Mouse (Mus musculus) forebrain, postnatal 0 days (tissue): ENCODE data around the gene Syne3. TPM values are rescaled to one million over a fixed set of nuclear protein-coding genes. Genes with fewer than 3 reads are reported as not detected.
A peak's percentile ranks its signal among the peaks of the same experiment; 100 is the strongest.

ENCODE experiments used
- ATAC-seq: fragments of 200-750 bp; cut with Nextera tagmentation; 2 replicates; pipeline ENCODE4 v1.8.0; 2017; ENCODE audit warnings: mild to moderate bottlenecking, moderate library complexity
- DNase-seq: peaks from one replicate; pipeline ENCODE4 v3.0.0-alpha.2; 2015
- H3K27ac ChIP-seq: fragments of 300-500 bp; sonication (generic); 2 replicates; pipeline ENCODE4 v1.5.1; 2014; ENCODE audit warnings: low read depth, mild to moderate bottlenecking, antibody characterized with exemption, low read length, moderate library complexity, mixed read lengths
- H3K27me3 ChIP-seq: fragments of 300-500 bp; sonication (generic); 2 replicates; pipeline ENCODE4 v1.6.1; 2014; ENCODE audit warnings: mild to moderate bottlenecking, low read length, mixed read lengths; ENCODE audit not compliant: insufficient read depth
- H3K36me3 ChIP-seq: fragments of 300-500 bp; sonication (generic); 2 replicates; pipeline ENCODE4 v1.6.1; 2014; ENCODE audit warnings: mild to moderate bottlenecking, moderate library complexity; ENCODE audit not compliant: insufficient read depth
- H3K4me1 ChIP-seq: fragments of 300-500 bp; sonication (generic); 2 replicates; pipeline ENCODE4 v1.6.1; 2014; ENCODE audit warnings: antibody characterized with exemption; ENCODE audit not compliant: insufficient read depth
- H3K4me2 ChIP-seq: fragments of 300-500 bp; sonication (generic); 2 replicates; pipeline ENCODE4 v1.6.1; 2014; ENCODE audit warnings: low read depth, mild to moderate bottlenecking, moderate library complexity
- H3K4me3 ChIP-seq: fragments of 300-500 bp; sonication (generic); 2 replicates; pipeline ENCODE4 v1.5.1; 2014; ENCODE audit warnings: low read depth, low read length, mixed read lengths
- H3K9ac ChIP-seq: fragments of 300-500 bp; sonication (generic); 2 replicates; pipeline ENCODE4 v1.6.1; 2014; ENCODE audit warnings: mild to moderate bottlenecking
- H3K9me3 ChIP-seq: fragments of 300-500 bp; sonication (generic); 2 replicates; pipeline ENCODE4 v1.6.1; 2016; ENCODE audit warnings: low read length
- CTCF ChIP-seq: sonication (generic); IDR thresholded peaks from 2 replicates; pipeline ENCODE4 v1.5.1; 2016; ENCODE audit warnings: antibody characterized with exemption, control low read depth, low read depth
- WGBS: fragments of 180-500 bp; shearing (Covaris S2); extraction: QIAGEN DNeasy Blood & Tissue Kit; methylation state at CpG from one replicate; pipeline ENCODE4 v1.1.7; 2014; 5-methylcytosine and 5-hydroxymethylcytosine counted together
- polyA plus RNA-seq: library from polyadenylated mRNA; unstranded; fragments of >200 nt; fragmentation: Nextera tagmentation; extraction: Ambion mirVana; gene quantifications from 2 replicates; pipeline ENCODE4 v1.2.1, GENCODE M21; 2015
- total RNA-seq: library from RNA; depleted of rRNA; stranded (reverse); fragments of >200 nt; gene quantifications from 2 replicates; pipeline ENCODE4 v1.2.3, GENCODE M21; 2014

The Syne3 gene
- total and polyA plus RNA-seq, 2 experiments from 2014 or later: 0.54 to 1.8 TPM

GRCm38 (mm10) chr12:104985088-104985487 lies 24.5 kb downstream of the Syne3 start:
- no peaks in the 10 kb centered on the region for H3K4me1 ChIP-seq
- H3K9ac ChIP-seq: no peak overlapping the region
- TF ChIP-seq CTCF: peak; percentile 24; the same call in 1 of the 2 replicates
- H3K4me2 ChIP-seq: no peak overlapping the region
- DNase-seq: no peak
- no peak overlapping the region for H3K4me3 ChIP-seq
- WGBS: 83% methylated on average over 4 of the region's 5 CpGs
- H3K9me3 ChIP-seq: no peaks in the 10 kb centered on the region
- no peak overlapping the region for H3K27ac ChIP-seq
- no peaks in the 10 kb centered on the region for H3K36me3 ChIP-seq
- H3K27me3 ChIP-seq: no peaks in the 10 kb centered on the region
- no peak for ATAC-seq

- WGBS: 61% methylated on average over 7 of the region's 7 CpGs
- ATAC-seq: no peak
- no peak overlapping the region for H3K4me2 ChIP-seq
- H3K9me3 ChIP-seq: no peaks in the 10 kb centered on the region
- no peaks in the 10 kb centered on the region for H3K36me3 ChIP-seq
- H3K4me1 ChIP-seq: no peaks in the 10 kb centered on the region
- no peak for DNase-seq
- no peak overlapping the region for H3K27ac ChIP-seq
- no peak for TF ChIP-seq CTCF
- no peaks in the 10 kb centered on the region for H3K27me3 ChIP-seq
- H3K9ac ChIP-seq: no peak overlapping the region
- H3K4me3 ChIP-seq: no peak overlapping the region
These were observed 26.1 kb downstream of the Syne3 start for GRCm38 (mm10) chr12:104983476-104983875.

GRCm38 (mm10) chr12:104978943-104979723 lies 30.5 kb downstream of the Syne3 start:
- no peak overlapping the region for H3K27ac ChIP-seq
- no peak for ATAC-seq

GRCm38 (mm10) chr12:104978420-104978819 lies 31.2 kb downstream of the Syne3 start:
- H3K27ac ChIP-seq: no peak overlapping the region
- no peak overlapping the region for H3K9ac ChIP-seq
- peak; percentile 60; the same call in 1 of the 2 replicates for ATAC-seq
- no peaks in the 10 kb centered on the region for H3K36me3 ChIP-seq
- H3K4me2 ChIP-seq: no peak overlapping the region
- no peak overlapping the region for H3K4me3 ChIP-seq
- no peaks in the 10 kb centered on the region for H3K4me1 ChIP-seq
- H3K27me3 ChIP-seq: no peaks in the 10 kb centered on the region
- no peak for DNase-seq
- WGBS: 11% methylated on average over 9 of the region's 9 CpGs
- TF ChIP-seq CTCF: no peak
- H3K9me3 ChIP-seq: no peaks in the 10 kb centered on the region

More at GRCm38 (mm10) chr12:104978943-104979723, 30.5 kb downstream of the Syne3 start:
- no peak overlapping the region for H3K4me2 ChIP-seq
- H3K27me3 ChIP-seq: no peaks in the 10 kb centered on the region
- WGBS: 69% methylated on average over 22 of the region's 22 CpGs
- no peak overlapping the region for H3K9ac ChIP-seq
- no peaks in the 10 kb centered on the region for H3K4me1 ChIP-seq
- no peaks in the 10 kb centered on the region for H3K9me3 ChIP-seq
- no peak for DNase-seq
- no peak for TF ChIP-seq CTCF
- H3K4me3 ChIP-seq: no peak overlapping the region
- H3K36me3 ChIP-seq: no peaks in the 10 kb centered on the region

GRCm38 (mm10) chr12:104976903-104977302 lies 32.7 kb downstream of the Syne3 start:
- TF ChIP-seq CTCF: no peak
- Histone ChIP-seq H3K27ac (no peak overlapping the region), H3K4me2 (no peak overlapping the region), H3K36me3 (no peaks in the 10 kb centered on the region), H3K9ac (no peak overlapping the region), H3K4me1 (no peaks in the 10 kb centered on the region), H3K4me3 (no peak overlapping the region), H3K27me3 (no peaks in the 10 kb centered on the region), H3K9me3 (no peaks in the 10 kb centered on the region)
- no peak for DNase-seq
- 85% methylated on average over 7 of the region's 7 CpGs for WGBS
- ATAC-seq: no peak

- 14% methylated on average over 8 of the region's 8 CpGs for WGBS
- Histone ChIP-seq H3K4me1 (no peaks in the 10 kb centered on the region), H3K36me3 (no peaks in the 10 kb centered on the region), H3K9me3 (no peaks in the 10 kb centered on the region), H3K4me2 (no peak overlapping the region), H3K4me3 (no peak overlapping the region), H3K9ac (no peak overlapping the region), H3K27me3 (no peaks in the 10 kb centered on the region), H3K27ac (no peak overlapping the region)
- ATAC-seq (no peak), DNase-seq (no peak)
- no peak for TF ChIP-seq CTCF
These were observed 33.2 kb downstream of the Syne3 start for GRCm38 (mm10) chr12:104976331-104976817.

- no peaks in the 10 kb centered on the region for H3K27me3 ChIP-seq
- H3K4me2 ChIP-seq: no peak overlapping the region
- no peak overlapping the region for H3K9ac ChIP-seq
- H3K27ac ChIP-seq: no peak overlapping the region
- H3K4me1 ChIP-seq: no peaks in the 10 kb centered on the region
- H3K36me3 ChIP-seq: no peaks in the 10 kb centered on the region
- 76% methylated on average over 6 of the region's 6 CpGs for WGBS
- ATAC-seq (no peak), DNase-seq (no peak)
- H3K4me3 ChIP-seq: no peak overlapping the region
- TF ChIP-seq CTCF: no peak
- no peaks in the 10 kb centered on the region for H3K9me3 ChIP-seq
These were observed 36.7 kb downstream of the Syne3 start for GRCm38 (mm10) chr12:104972860-104973259.
